Mouse (Mus musculus): ENCODE results near the gene Edrf1. TPM values are rescaled to one million over a fixed set of nuclear protein-coding genes. Genes with fewer than 3 reads are reported as not detected.

The Edrf1 gene
- polyA plus RNA-seq, 1 experiment from 2014 or later: 19.7 TPM

- Histone ChIP-seq H3K4me2 (ENCODE audit: low read depth, low read length) (no peak overlapping the region), H3K4me3 (ENCODE audit: low read depth, low read length) (no peak overlapping the region), H3K4me1 (ENCODE audit: control insufficient read depth, insufficient read depth, low read length) (peaks cover 13% of the 10 kb centered on the region), H3K36me3 (ENCODE audit: control insufficient read depth, insufficient read depth, low read length) (no peaks in the 10 kb centered on the region; the same call in 1 of the 2 replicates), H3K27ac (replicated peaks; ENCODE audit: low read depth, low read length) (peak overlapping the region; percentile 46), H3K9ac (ENCODE audit: low read depth, low read length) (no peak overlapping the region), H3K27me3 (replicated peaks; ENCODE audit: control insufficient read depth, insufficient read depth, low read length) (no peaks in the 10 kb centered on the region), H3K9me3 (ENCODE audit: control insufficient read depth, low read length) (no peaks in the 10 kb centered on the region)
- 29% methylated on average over 10 of the region's 12 CpGs for WGBS
- DNase-seq (ENCODE audit: low spot score): peak; percentile 94
- no peak for ATAC-seq (ENCODE audit: low read depth)
These were observed 2.3 kb upstream of the Edrf1 start for GRCm38 (mm10) chr7:133634932-133635650.

DNA sequence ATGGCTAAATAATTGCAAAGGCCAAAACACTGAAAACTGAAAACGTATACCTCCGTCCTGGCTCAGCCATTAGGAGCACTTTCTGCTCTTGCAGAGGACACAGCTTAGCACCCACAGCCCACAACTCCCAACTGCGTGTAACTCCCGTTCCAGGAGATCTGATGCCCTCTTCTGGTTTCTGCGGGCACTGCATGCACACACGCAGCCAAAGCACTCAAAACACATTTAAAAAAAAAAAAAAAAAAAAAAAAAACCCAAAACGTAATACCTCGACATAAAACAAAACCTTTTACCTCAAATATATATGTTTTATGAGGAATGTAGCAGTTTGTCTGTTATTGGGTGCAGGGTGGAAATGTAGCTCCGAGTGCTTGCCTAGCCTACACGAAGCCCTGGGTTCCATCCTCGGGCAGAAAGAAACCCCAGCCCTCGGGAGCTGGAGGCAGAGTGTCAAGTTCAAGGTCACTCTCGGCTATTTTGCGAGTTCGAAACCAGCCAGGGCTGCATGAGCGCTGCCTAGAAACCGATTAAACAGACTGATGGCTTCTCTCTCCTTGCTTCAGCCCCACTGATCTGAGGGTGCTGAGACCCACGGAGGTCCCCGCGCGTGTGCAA, 498 bp upstream of the Edrf1 start:
- peaks cover 14% of the 10 kb centered on the region for H3K36me3 ChIP-seq (ENCODE audit: control insufficient read depth, insufficient read depth, low read length)
- H3K4me3 ChIP-seq (ENCODE audit: low read depth, low read length): peak overlapping the region; percentile 91
- H3K9ac ChIP-seq (ENCODE audit: low read depth, low read length): peak overlapping the region; percentile 91
- WGBS: 2% methylated on average over 21 of the region's 21 CpGs
- H3K27ac ChIP-seq (replicated peaks; ENCODE audit: low read depth, low read length): peak overlapping the region; percentile 92
- no peaks in the 10 kb centered on the region for H3K27me3 ChIP-seq (replicated peaks; ENCODE audit: control insufficient read depth, insufficient read depth, low read length)
- peak; percentile 12 for ATAC-seq (ENCODE audit: low read depth)
- peaks cover 13% of the 10 kb centered on the region for H3K4me1 ChIP-seq (ENCODE audit: control insufficient read depth, insufficient read depth, low read length)
- peak overlapping the region; percentile 76 for H3K4me2 ChIP-seq (ENCODE audit: low read depth, low read length)
- DNase-seq (ENCODE audit: low spot score): peak; percentile 89
- no peaks in the 10 kb centered on the region for H3K9me3 ChIP-seq (ENCODE audit: control insufficient read depth, low read length)

DNA sequence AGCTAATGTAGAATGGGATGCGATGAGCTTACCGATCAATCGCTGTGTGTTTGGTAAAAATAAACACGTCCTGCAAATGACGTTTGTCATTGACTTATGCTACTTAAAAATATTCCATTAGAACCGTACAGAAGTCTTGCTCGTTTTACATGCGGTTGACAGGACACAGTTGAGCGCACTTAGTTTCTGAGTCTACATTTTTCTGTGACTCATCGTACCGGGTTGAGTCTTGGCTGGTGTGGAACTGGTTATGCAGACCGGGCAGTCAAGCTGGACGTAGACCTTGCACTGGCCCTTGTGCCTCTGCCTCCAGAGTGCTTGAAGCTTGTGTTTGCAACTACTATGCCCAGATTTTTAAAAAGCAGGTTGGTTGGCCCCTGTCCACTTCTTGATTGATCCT, 963 bp downstream of the Edrf1 start:
- no peak overlapping the region for H3K27ac ChIP-seq (replicated peaks; ENCODE audit: low read depth, low read length)
- DNase-seq (ENCODE audit: low spot score): no peak

DNA sequence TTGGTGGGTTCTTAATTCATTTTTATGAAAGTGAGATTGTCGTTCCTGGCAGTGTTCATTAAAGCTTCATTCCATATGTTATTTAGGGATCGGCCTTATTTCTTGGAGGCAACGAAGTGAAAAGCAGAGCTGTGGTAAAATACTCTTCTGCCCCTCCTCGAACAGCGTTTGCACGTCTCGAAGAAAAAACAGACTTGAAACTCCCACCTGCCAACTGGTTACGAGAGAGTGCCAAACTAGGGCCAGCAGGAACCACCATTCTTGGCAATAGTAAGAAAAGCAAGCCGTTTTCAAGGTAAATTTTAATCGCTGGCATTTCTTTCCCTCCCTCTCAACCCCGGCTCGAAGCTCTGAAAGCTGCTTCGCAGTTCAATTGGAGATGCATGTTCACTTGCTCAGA, 1.5 kb downstream of the Edrf1 start:
- ATAC-seq (ENCODE audit: low read depth): no peak
- H3K4me3 ChIP-seq (ENCODE audit: low read depth, low read length): peak overlapping the region; percentile 91

More for the DNA sequence above, 963 bp downstream of the Edrf1 start:
- Histone ChIP-seq H3K4me3 (ENCODE audit: low read depth, low read length) (peak overlapping the region; percentile 91), H3K4me1 (ENCODE audit: control insufficient read depth, insufficient read depth, low read length) (peaks cover 13% of the 10 kb centered on the region), H3K9ac (ENCODE audit: low read depth, low read length) (peak overlapping the region; percentile 91), H3K36me3 (ENCODE audit: control insufficient read depth, insufficient read depth, low read length) (peaks cover 28% of the 10 kb centered on the region), H3K4me2 (ENCODE audit: low read depth, low read length) (peak overlapping the region; percentile 81), H3K9me3 (ENCODE audit: control insufficient read depth, low read length) (no peaks in the 10 kb centered on the region), H3K27me3 (replicated peaks; ENCODE audit: control insufficient read depth, insufficient read depth, low read length) (no peaks in the 10 kb centered on the region)
- ATAC-seq (ENCODE audit: low read depth): no peak
- WGBS: 10% methylated on average over 13 of the region's 13 CpGs

DNA sequence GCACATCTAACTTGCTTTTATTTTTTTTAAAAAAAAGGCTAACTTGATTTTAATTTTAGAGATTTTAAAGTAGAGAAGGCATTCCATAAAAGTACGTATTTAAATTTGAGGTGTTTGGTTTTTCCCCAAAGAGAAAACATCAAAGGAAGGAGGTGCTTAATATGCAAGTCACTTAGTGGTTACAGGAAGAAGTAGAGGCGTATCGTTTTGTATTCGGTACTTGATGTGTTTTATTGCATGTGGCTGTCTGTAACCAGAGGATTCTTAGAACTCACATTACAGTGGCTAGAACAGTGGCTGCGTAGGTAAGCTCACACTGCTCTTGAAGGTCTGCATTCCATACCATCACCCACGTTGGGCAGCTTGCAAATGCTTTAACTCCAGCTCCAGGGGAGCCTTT, 8.4 kb downstream of the Edrf1 start:
- Histone ChIP-seq H3K4me1 (ENCODE audit: control insufficient read depth, insufficient read depth, low read length) (no peaks in the 10 kb centered on the region), H3K9ac (ENCODE audit: low read depth, low read length) (no peak overlapping the region), H3K4me2 (ENCODE audit: low read depth, low read length) (no peak overlapping the region), H3K36me3 (ENCODE audit: control insufficient read depth, insufficient read depth, low read length) (peaks cover 94% of the 10 kb centered on the region), H3K27ac (replicated peaks; ENCODE audit: low read depth, low read length) (no peak overlapping the region), H3K9me3 (ENCODE audit: control insufficient read depth, low read length) (no peaks in the 10 kb centered on the region), H3K4me3 (ENCODE audit: low read depth, low read length) (no peak overlapping the region), H3K27me3 (replicated peaks; ENCODE audit: control insufficient read depth, insufficient read depth, low read length) (no peaks in the 10 kb centered on the region)
- DNase-seq (ENCODE audit: low spot score): no peak
- no peak for ATAC-seq (ENCODE audit: low read depth)
- WGBS: 92% methylated on average over 6 of the region's 6 CpGs

More for the DNA sequence above, 1.5 kb downstream of the Edrf1 start:
- DNase-seq (ENCODE audit: low spot score): no peak
- peak overlapping the region; percentile 81 for H3K4me2 ChIP-seq (ENCODE audit: low read depth, low read length)
- H3K27me3 ChIP-seq (replicated peaks; ENCODE audit: control insufficient read depth, insufficient read depth, low read length): no peaks in the 10 kb centered on the region
- no peak overlapping the region for H3K27ac ChIP-seq (replicated peaks; ENCODE audit: low read depth, low read length)
- peaks cover 13% of the 10 kb centered on the region for H3K4me1 ChIP-seq (ENCODE audit: control insufficient read depth, insufficient read depth, low read length)
- WGBS: 87% methylated on average over 13 of the region's 13 CpGs
- peak overlapping the region; percentile 91 for H3K9ac ChIP-seq (ENCODE audit: low read depth, low read length)
- H3K9me3 ChIP-seq (ENCODE audit: control insufficient read depth, low read length): no peaks in the 10 kb centered on the region
- H3K36me3 ChIP-seq (ENCODE audit: control insufficient read depth, insufficient read depth, low read length): peaks cover 33% of the 10 kb centered on the region

- Histone ChIP-seq H3K9me3 (ENCODE audit: control insufficient read depth, low read length) (no peaks in the 10 kb centered on the region), H3K4me3 (ENCODE audit: low read depth, low read length) (no peak overlapping the region), H3K9ac (ENCODE audit: low read depth, low read length) (no peak overlapping the region), H3K4me1 (ENCODE audit: control insufficient read depth, insufficient read depth, low read length) (no peaks in the 10 kb centered on the region), H3K4me2 (ENCODE audit: low read depth, low read length) (no peak overlapping the region), H3K36me3 (ENCODE audit: control insufficient read depth, insufficient read depth, low read length) (peaks cover 96% of the 10 kb centered on the region), H3K27ac (replicated peaks; ENCODE audit: low read depth, low read length) (no peak overlapping the region), H3K27me3 (replicated peaks; ENCODE audit: control insufficient read depth, insufficient read depth, low read length) (no peaks in the 10 kb centered on the region)
- 93% methylated on average over 1 of the region's 1 CpGs for WGBS
- ATAC-seq (ENCODE audit: low read depth): no peak
- DNase-seq (ENCODE audit: low spot score): no peak
These were observed 25.1 kb downstream of the Edrf1 start for GRCm38 (mm10) chr7:133662467-133662866.

GRCm38 (mm10) chr7:133669071-133669470, 31.7 kb downstream of the Edrf1 start:
- 86% methylated on average over 1 of the region's 1 CpGs for WGBS
- H3K9me3 ChIP-seq (ENCODE audit: control insufficient read depth, low read length): no peaks in the 10 kb centered on the region
- no peaks in the 10 kb centered on the region for H3K27me3 ChIP-seq (replicated peaks; ENCODE audit: control insufficient read depth, insufficient read depth, low read length)
- H3K4me1 ChIP-seq (ENCODE audit: control insufficient read depth, insufficient read depth, low read length): no peaks in the 10 kb centered on the region
- no peak overlapping the region for H3K27ac ChIP-seq (replicated peaks; ENCODE audit: low read depth, low read length)
- H3K9ac ChIP-seq (ENCODE audit: low read depth, low read length): no peak overlapping the region
- no peak overlapping the region for H3K4me3 ChIP-seq (ENCODE audit: low read depth, low read length)
- ATAC-seq (ENCODE audit: low read depth) (no peak), DNase-seq (ENCODE audit: low spot score) (no peak)
- peaks cover 96% of the 10 kb centered on the region for H3K36me3 ChIP-seq (ENCODE audit: control insufficient read depth, insufficient read depth, low read length)
- no peak overlapping the region for H3K4me2 ChIP-seq (ENCODE audit: low read depth, low read length)

- DNase-seq (ENCODE audit: low spot score) (no peak), ATAC-seq (ENCODE audit: low read depth) (no peak)
- Histone ChIP-seq H3K27me3 (replicated peaks; ENCODE audit: control insufficient read depth, insufficient read depth, low read length) (no peaks in the 10 kb centered on the region), H3K4me1 (ENCODE audit: control insufficient read depth, insufficient read depth, low read length) (no peaks in the 10 kb centered on the region), H3K9ac (ENCODE audit: low read depth, low read length) (no peak overlapping the region), H3K4me2 (ENCODE audit: low read depth, low read length) (no peak overlapping the region), H3K27ac (replicated peaks; ENCODE audit: low read depth, low read length) (no peak overlapping the region), H3K4me3 (ENCODE audit: low read depth, low read length) (no peak overlapping the region), H3K9me3 (ENCODE audit: control insufficient read depth, low read length) (no peaks in the 10 kb centered on the region), H3K36me3 (ENCODE audit: control insufficient read depth, insufficient read depth, low read length) (peaks cover 92% of the 10 kb centered on the region)
- 93% methylated on average over 9 of the region's 9 CpGs for WGBS
These were observed 32.6 kb downstream of the Edrf1 start for GRCm38 (mm10) chr7:133669946-133670345.

DNA sequence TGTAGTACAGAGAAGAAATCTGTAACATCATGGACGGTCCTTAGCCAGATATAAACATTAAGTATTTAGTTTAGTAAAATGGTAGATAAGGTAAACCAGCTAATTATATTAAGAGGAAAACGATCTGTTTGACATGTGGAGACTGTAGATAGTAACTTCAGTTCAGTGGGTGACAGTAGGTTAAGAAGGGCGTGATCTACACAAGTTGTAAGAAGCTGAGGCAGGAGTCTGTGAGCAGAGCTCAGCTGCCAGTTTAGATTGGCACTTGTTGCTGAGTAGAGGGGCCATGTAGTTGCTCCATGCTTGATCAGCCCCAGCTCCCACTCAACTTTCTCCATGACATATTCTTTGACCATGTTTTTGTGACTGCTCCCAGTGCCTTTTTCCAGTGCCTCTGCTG, 33.5 kb downstream of the Edrf1 start:
- Histone ChIP-seq H3K27me3 (replicated peaks; ENCODE audit: control insufficient read depth, insufficient read depth, low read length) (no peaks in the 10 kb centered on the region), H3K36me3 (ENCODE audit: control insufficient read depth, insufficient read depth, low read length) (peaks cover 85% of the 10 kb centered on the region), H3K4me3 (ENCODE audit: low read depth, low read length) (no peak overlapping the region), H3K9ac (ENCODE audit: low read depth, low read length) (no peak overlapping the region), H3K9me3 (ENCODE audit: control insufficient read depth, low read length) (no peaks in the 10 kb centered on the region), H3K27ac (replicated peaks; ENCODE audit: low read depth, low read length) (no peak overlapping the region), H3K4me2 (ENCODE audit: low read depth, low read length) (no peak overlapping the region), H3K4me1 (ENCODE audit: control insufficient read depth, insufficient read depth, low read length) (no peaks in the 10 kb centered on the region)
- DNase-seq (ENCODE audit: low spot score) (no peak), ATAC-seq (ENCODE audit: low read depth) (no peak)
- WGBS: 90% methylated on average over 3 of the region's 3 CpGs
